Mouse (Mus musculus) erythroblast, embryonic 14.5 days (primary cell): ENCODE measurements around the gene Elobl. TPM values are rescaled to one million over a fixed set of nuclear protein-coding genes. Genes with fewer than 3 reads are reported as not detected.

ENCODE experiments used
- H3K27me3 ChIP-seq: 2 replicates; pipeline ENCODE4 v1.6.1; 2012; ENCODE audit warnings: inconsistent platforms; ENCODE audit not compliant: control insufficient read depth
- H3K36me3 ChIP-seq: 2 replicates; pipeline ENCODE4 v1.6.1; 2012; ENCODE audit warnings: mild to moderate bottlenecking, inconsistent platforms; ENCODE audit not compliant: control insufficient read depth
- H3K4me1 ChIP-seq: 2 replicates; pipeline ENCODE4 v1.6.1; 2012; ENCODE audit warnings: inconsistent platforms; ENCODE audit not compliant: control insufficient read depth
- H3K4me3 ChIP-seq: replicated peaks from 2 replicates; pipeline ENCODE3; 2012; ENCODE audit warnings: moderate library complexity, mild to moderate bottlenecking, inconsistent platforms
- H3K9me3 ChIP-seq: 2 replicates; pipeline ENCODE4 v1.6.1; 2012; ENCODE audit warnings: low read length, inconsistent platforms, mixed read lengths; ENCODE audit not compliant: control insufficient read depth
- GATA1 ChIP-seq: IDR thresholded peaks from 2 replicates; pipeline ENCODE4 v1.6.1; 2012; ENCODE audit warnings: low read length, inconsistent platforms, mixed read lengths
- TAL1 ChIP-seq: IDR thresholded peaks from 3 replicates; pipeline ENCODE4 v1.6.1; 2012; ENCODE audit warnings: low read length, inconsistent platforms, mixed read lengths
- polyA plus RNA-seq: library from polyadenylated mRNA; stranded (reverse); fragments of >175 nt; gene quantifications from 2 replicates; pipeline ENCODE4 v1.2.3, GENCODE M21; 2012

The Elobl gene
- polyA plus RNA-seq, 1 experiment, result not detected

DNA sequence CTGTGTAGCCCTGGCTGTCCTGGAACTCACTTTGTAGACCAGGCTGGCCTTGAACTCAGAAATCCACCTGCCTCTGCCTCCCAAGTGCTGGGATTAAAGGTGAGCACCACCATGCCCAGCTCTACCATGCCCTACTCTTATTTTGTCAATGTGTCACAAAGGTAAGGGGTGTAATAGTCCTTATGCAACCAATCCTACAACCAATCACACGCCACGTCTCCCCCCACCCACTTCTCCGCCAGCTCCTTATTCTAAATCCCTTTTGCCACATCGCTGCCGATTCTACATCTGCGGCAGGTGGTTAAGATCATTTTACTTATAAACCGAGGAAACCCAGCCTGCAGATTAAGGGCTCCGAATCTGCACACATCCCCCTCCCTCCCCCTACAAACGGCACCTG lies 33.7 kb downstream of the Elobl start:
- no peak for TF ChIP-seq TAL1
- TF ChIP-seq GATA1, result no peak
- no peaks in the 10 kb centered on the region for H3K4me1 ChIP-seq
- H3K27me3 ChIP-seq, result no peaks in the 10 kb centered on the region
- no peaks in the 10 kb centered on the region for H3K9me3 ChIP-seq
- H3K4me3 ChIP-seq, result no peak overlapping the region
- H3K36me3 ChIP-seq, result peaks cover 33% of the 10 kb centered on the region

- no peaks in the 10 kb centered on the region for H3K9me3 ChIP-seq
- H3K4me3 ChIP-seq, result no peak overlapping the region
- TF ChIP-seq TAL1 (no peak), GATA1 (no peak)
Measured at GRCm38 (mm10) chr11:88931692-88932530, 34.8 kb downstream of the Elobl start.

GRCm38 (mm10) chr11:88926566-88926965 lies 40.2 kb downstream of the Elobl start:
- H3K9me3 ChIP-seq, result no peaks in the 10 kb centered on the region
- H3K4me1 ChIP-seq, result no peaks in the 10 kb centered on the region
- H3K36me3 ChIP-seq, result peaks cover 30% of the 10 kb centered on the region
- no peak overlapping the region for H3K4me3 ChIP-seq
- TF ChIP-seq TAL1, result no peak
- no peak for TF ChIP-seq GATA1
- H3K27me3 ChIP-seq, result no peaks in the 10 kb centered on the region

More at GRCm38 (mm10) chr11:88931692-88932530, 34.8 kb downstream of the Elobl start:
- no peaks in the 10 kb centered on the region for H3K4me1 ChIP-seq
- H3K27me3 ChIP-seq, result no peaks in the 10 kb centered on the region
- peaks cover 39% of the 10 kb centered on the region for H3K36me3 ChIP-seq

Other genes starting within 250 kb of the Elobl start
- 0.41 and 0.45 TPM in 2 replicates for gene Msi2, start 248.4 kb downstream of the Elobl start, polyA plus RNA-seq
- 0.13 and 0.15 TPM in 2 replicates for gene Akap1, start 102.3 kb downstream of the Elobl start, polyA plus RNA-seq
- 0.55 and 0.92 TPM in 2 replicates for gene Scpep1, start 11.5 kb downstream of the Elobl start, polyA plus RNA-seq
- gene Coil, start 3.3 kb upstream of the Elobl start, polyA plus RNA-seq, result 0.14 and 0.24 TPM in 2 replicates
- 0.29 and 0.87 TPM in 2 replicates for gene Trim25, start 32.4 kb upstream of the Elobl start, polyA plus RNA-seq
- gene Dgke, start 99.9 kb upstream of the Elobl start, polyA plus RNA-seq, result not detected in 2 replicates
- not detected in 2 replicates for gene Gm525, start 106.9 kb upstream of the Elobl start, polyA plus RNA-seq